Mouse (Mus musculus): Measurements from ENCODE around the gene Gm10135. TPM values are rescaled to one million over a fixed set of nuclear protein-coding genes. Genes with fewer than 3 reads are reported as not detected.

Gm10135 gene
- polyA plus RNA-seq, 1 experiment from 2014 or later: not detected

GRCm38 (mm10) chr5:72920416-72920815, 54.1 kb downstream of the Gm10135 start:
- Histone ChIP-seq H3K27me3 (peaks cover 10% of the 10 kb centered on the region; the same call in 1 of the 2 replicates), H3K36me3 (no peaks in the 10 kb centered on the region), H3K4me1 (replicated peaks) (peaks cover 28% of the 10 kb centered on the region), H3K27ac (no peak overlapping the region), H3K9ac (no peak overlapping the region), H3K4me3 (replicated peaks) (no peak overlapping the region), H3K9me3 (replicated peaks) (no peaks in the 10 kb centered on the region), H3K4me2 (no peak overlapping the region)
- ATAC-seq (ENCODE audit: low read depth) (no peak), DNase-seq (no peak)
- 82% methylated on average over 4 of the region's 4 CpGs for WGBS (ENCODE audit: insufficient replicate concordance)

GRCm38 (mm10) chr5:72916851-72917250, 57.7 kb downstream of the Gm10135 start:
- Histone ChIP-seq H3K4me2 (peak overlapping the region; percentile 97), H3K9me3 (replicated peaks) (no peaks in the 10 kb centered on the region), H3K27me3 (peaks cover 14% of the 10 kb centered on the region; the same call in 1 of the 2 replicates), H3K27ac (no peak overlapping the region), H3K9ac (no peak overlapping the region), H3K36me3 (no peaks in the 10 kb centered on the region), H3K4me1 (replicated peaks) (peaks cover 45% of the 10 kb centered on the region), H3K4me3 (replicated peaks) (peak overlapping the region; percentile 91; the same call in 1 of the 2 replicates)
- WGBS (ENCODE audit: insufficient replicate concordance): 7% methylated on average over 1 of the region's 1 CpGs
- ATAC-seq (ENCODE audit: low read depth) (no peak), DNase-seq (no peak)

GRCm38 (mm10) chr5:72916048-72916447, 58.5 kb downstream of the Gm10135 start:
- H3K27ac ChIP-seq: no peak overlapping the region
- 57% methylated on average over 4 of the region's 4 CpGs for WGBS (ENCODE audit: insufficient replicate concordance)
- H3K36me3 ChIP-seq: no peaks in the 10 kb centered on the region
- H3K27me3 ChIP-seq: peaks cover 14% of the 10 kb centered on the region; the same call in 1 of the 2 replicates
- H3K9me3 ChIP-seq (replicated peaks): no peaks in the 10 kb centered on the region
- H3K4me1 ChIP-seq (replicated peaks): peaks cover 52% of the 10 kb centered on the region
- H3K9ac ChIP-seq: peak overlapping the region; percentile 24; the same call in 1 of the 2 replicates
- DNase-seq: no peak
- peak overlapping the region; percentile 91 for H3K4me3 ChIP-seq (replicated peaks)
- no peak for ATAC-seq (ENCODE audit: low read depth)
- H3K4me2 ChIP-seq: peak overlapping the region; percentile 97

Other genes starting within 250 kb of the Gm10135 start
- not detected in 2 replicates for gene Txk, start 221.9 kb downstream of the Gm10135 start, polyA plus RNA-seq (2015; fragmentation: Nextera tagmentation; extraction: Ambion mirVana)
- gene Tec, start 106.2 kb downstream of the Gm10135 start, polyA plus RNA-seq (2015; fragmentation: Nextera tagmentation; extraction: Ambion mirVana): 3.9 and 5.2 TPM in 2 replicates
- 4.6 and 7.0 TPM in 2 replicates for gene Slain2, start 60.4 kb downstream of the Gm10135 start, polyA plus RNA-seq (2015; fragmentation: Nextera tagmentation; extraction: Ambion mirVana)
- 0.06 and 0.10 TPM in 2 replicates for gene Slc10a4, start 32.2 kb upstream of the Gm10135 start, polyA plus RNA-seq (2015; fragmentation: Nextera tagmentation; extraction: Ambion mirVana)